Mouse (Mus musculus) embryo, embryonic 9.5 days (tissue): ENCODE data around the gene Evpl.

Source experiments
- DNase-seq: peaks from one replicate; pipeline ENCODE4 v3.0.0-alpha.2; 2017; ENCODE audit errors: extremely low spot score

Evpl gene

GRCm38 (mm10) chr11:116213877-116214510 lies 23.9 kb downstream of the Evpl start:
- DNase-seq: no peak

DNA sequence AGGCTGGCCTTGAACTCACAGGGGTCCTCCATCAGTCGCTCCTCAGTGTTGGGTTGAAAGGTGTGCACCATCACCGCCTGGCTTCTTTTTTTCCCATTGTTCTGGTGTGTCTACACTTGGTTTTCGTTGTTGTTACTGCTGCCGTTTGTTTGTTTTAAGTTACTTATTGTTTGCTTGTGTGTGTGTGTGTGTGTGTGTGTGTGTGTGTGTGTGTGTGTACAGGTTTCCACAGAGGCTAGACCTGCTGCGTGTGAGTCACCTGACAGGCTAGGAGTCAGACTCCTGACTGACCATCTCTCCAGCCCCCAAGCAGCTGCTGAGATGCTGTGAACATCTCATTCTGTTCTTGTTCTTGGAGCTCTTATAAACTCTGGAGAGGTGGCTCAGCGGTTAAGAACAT lies 25.0 kb downstream of the Evpl start:
- no peak for DNase-seq

DNA sequence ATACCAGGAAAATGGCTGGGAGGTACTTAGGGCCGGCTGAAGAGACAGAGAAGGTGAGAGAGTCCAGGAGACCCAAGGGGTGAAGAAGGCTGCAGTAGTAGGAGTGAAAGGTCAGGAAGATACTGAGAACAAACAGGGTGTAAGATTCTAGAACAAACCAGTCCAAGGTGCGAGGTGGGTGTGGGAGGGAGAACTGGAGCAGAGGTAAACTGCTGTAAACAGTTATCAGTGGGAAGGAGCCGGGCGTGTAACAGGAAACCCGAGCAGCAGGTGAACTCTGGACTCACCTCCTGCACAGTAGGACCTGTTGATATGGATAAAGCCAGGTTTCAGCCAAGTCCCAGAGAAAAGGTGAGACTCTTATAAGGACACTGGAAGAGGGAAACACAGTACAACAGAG lies 27.2 kb downstream of the Evpl start:
- DNase-seq: no peak

DNA sequence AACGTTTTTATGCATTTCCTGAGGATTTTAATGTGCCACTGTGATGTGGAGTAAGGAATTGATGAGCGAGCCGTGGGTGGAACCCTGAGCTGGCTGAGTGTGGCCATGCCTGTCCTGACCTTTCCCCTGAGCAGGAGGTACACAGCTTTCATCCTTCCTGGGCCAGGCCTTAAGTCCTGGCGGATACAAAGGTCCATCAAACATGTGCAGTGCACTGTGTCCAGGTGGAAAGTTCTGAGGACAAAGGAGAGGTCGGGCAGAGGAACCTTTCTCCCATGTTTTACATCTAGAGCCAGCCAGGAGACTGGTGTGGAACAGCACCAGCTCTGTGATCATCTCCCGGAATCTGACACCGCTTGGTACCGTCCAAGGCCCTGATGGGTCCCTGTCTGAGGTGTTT lies 28.6 kb downstream of the Evpl start:
- no peak for DNase-seq

DNA sequence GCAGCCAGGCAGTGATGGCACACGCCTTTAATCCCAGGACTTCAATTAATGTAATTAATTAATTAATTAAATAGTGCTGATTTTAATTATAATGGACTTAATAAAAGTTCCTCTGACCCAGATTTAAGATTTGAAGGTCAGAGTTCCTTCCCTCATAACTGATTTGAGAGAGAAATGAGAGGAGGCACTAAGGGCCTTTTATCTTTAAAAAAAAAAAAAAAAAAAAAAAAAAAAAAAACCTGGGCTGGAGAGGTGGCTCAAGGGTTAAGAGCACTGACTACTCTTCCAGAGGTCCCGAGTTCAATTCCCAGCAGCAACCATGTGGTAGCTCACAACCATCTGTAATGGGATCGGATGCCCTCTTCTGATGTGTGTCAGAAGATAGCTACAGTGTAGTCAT lies 29.2 kb downstream of the Evpl start:
- DNase-seq: no peak

- no peak for DNase-seq
Observed at GRCm38 (mm10) chr11:116206678-116207077, 31.2 kb downstream of the Evpl start.

DNA sequence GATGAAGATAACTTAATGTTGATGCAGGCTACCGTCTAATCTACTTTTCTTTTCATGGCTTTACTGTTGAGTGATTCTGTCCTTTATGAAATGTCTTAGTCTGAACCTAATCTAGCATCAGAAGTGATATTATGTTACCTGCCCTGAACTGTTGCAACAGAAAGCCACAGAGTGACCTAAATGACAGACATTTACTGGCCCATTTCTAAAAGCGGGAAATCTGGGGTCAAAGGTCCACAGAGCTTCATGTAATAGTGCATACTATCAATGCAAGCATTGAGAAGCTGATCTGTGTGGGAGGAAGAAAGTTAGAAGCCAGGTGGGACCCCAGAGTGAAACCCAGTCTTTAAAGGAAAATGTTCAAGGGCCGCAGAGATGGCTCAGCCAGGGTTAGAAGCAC lies 34.7 kb downstream of the Evpl start:
- no peak for DNase-seq

GRCm38 (mm10) chr11:116201151-116201550 lies 36.7 kb downstream of the Evpl start:
- no peak for DNase-seq

- DNase-seq: peak; percentile 99
Observed at GRCm38 (mm10) chr11:116198639-116199531, 39.0 kb downstream of the Evpl start, which contains the start of the genes Ten1 and Acox1. Gene Ten1, plus strand, starts transcription at chr11:116198855. Gene Acox1, minus strand, starts transcription at chr11:116199045.

DNA sequence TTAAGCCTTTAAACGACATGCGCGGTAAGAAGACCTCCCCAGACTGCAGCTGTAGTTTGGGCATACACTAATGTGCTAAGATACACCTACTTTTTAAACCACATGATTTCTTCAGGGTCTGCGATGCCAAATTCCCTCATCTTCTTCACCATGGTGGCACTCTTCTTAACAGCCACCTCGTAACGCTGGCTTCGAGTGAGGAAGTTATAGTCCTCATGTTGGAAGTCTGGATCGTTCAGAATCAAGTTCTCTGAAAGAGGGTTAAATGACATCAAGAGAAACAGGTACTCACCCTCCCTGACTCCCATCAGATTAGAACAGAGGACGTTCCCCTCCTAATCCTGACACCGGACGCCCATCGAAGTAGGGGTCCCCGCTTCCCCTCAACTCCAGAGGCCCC lies 39.7 kb downstream of the Evpl start:
- no peak for DNase-seq

- DNase-seq: no peak
Observed at GRCm38 (mm10) chr11:116197584-116197906, 40.3 kb downstream of the Evpl start.

- no peak for DNase-seq
Observed at GRCm38 (mm10) chr11:116196866-116197583, 40.9 kb downstream of the Evpl start.

GRCm38 (mm10) chr11:116196336-116196735 lies 41.5 kb downstream of the Evpl start:
- DNase-seq: no peak

DNA sequence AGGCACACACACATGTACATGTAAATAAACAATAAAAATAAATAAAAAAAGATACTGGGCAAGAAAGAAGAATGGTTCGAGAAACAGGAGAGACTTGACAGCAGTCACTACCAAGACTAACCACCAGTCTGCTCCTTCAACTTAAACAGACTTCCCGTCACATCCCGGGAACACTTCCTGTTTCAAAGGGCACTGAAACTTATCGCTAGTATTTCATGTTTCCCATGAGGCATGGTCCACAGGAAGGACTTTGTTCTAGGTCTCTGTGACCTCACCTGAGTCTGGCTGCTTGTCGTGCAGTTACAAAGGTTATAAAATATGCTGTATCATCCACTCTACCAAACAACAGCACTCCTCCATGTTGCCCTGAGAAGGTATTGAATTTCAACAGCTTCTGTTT lies 42.6 kb downstream of the Evpl start:
- no peak for DNase-seq

GRCm38 (mm10) chr11:116194619-116195018 lies 43.3 kb downstream of the Evpl start:
- DNase-seq: no peak

DNA sequence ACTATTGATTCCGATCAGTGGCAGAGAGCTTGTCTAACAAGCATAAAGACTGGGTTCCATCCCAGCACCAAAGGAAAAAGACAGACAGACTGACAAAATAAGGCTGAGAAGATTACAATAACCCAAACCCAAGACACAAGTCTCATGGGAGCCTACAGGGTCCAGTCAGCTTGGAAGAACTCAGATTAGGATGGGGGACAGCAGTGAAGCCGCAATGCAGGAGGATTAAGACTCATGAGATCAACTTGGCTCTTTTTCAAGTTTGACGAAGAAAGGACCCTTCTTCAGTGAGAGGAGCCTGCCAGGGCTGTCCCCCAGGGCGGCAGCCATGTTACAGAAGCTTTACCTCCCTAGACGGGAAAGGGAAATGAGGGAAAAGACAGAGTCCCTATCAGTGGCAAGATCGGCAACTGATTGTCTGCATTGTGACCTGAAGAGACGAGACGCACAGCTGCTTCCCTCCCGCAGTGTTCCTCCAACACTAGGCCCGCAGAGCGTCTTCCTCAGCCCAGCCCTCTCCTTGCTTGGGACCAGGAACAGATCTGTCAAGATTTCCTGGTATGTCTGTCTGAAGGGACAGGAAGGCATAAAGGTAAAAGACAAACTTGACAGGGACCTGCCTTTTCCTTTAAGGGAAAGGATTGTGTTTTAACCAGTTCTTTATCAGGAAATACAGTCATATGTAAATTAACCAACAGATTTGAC lies 50.5 kb downstream of the Evpl start:
- no peak for DNase-seq

DNA sequence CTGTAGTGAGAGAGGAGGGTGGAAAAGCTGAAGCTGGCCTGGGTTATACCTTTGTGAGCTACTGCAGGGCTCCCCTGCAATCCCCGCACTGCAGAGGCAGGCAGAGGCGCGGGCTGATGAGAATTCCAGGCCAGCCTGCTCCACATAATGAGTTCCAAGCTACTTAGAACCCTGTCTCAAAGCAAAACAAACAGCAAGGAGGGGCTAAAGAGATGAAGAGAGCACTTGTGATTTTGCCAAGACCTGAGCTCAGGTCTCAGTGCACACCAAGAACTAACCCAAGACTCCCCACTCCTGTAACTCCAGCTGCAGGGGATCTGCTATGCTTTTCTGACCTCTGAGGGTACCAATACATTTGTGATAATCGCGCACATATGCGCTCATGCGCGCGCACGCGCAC lies 51.5 kb downstream of the Evpl start:
- DNase-seq: no peak

- DNase-seq: no peak
Observed at GRCm38 (mm10) chr11:116185836-116186235, 52.0 kb downstream of the Evpl start.

DNA sequence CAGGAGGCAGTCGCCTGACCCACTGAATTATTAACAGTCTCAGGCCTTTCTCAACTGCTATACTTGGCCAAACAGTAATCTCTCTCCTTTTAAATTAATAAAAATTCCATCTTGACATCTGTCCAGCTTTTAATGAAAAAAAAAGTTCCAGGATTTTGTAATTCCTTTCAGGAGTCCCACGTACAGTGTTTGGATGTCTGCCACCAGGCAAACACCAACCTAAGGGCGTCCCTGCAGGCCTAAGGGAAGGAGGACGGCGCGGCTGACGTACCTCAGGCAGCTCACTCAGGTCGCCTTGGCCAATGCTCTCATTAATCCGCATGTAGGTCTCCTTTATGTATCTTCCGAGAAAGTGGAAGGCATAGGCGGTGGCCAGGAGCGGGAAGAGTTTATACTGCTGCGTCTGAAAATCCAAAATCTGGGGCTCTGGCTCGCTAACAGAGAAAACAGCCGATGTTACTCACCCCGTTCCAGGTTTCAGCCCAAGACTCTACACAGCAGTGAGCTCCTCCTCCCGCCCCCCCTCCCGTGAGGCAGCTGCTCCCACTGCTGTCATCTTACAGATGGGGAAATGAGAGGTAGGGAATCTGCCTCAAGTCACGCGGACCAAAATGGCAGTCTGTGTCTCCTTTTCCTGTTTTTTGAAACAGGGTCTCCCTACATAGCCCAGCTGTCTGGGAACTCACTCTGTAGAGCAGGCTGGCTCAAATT lies 59.3 kb downstream of the Evpl start:
- no peak for DNase-seq

- DNase-seq: no peak
Observed at GRCm38 (mm10) chr11:116176010-116176409, 61.9 kb downstream of the Evpl start.

DNA sequence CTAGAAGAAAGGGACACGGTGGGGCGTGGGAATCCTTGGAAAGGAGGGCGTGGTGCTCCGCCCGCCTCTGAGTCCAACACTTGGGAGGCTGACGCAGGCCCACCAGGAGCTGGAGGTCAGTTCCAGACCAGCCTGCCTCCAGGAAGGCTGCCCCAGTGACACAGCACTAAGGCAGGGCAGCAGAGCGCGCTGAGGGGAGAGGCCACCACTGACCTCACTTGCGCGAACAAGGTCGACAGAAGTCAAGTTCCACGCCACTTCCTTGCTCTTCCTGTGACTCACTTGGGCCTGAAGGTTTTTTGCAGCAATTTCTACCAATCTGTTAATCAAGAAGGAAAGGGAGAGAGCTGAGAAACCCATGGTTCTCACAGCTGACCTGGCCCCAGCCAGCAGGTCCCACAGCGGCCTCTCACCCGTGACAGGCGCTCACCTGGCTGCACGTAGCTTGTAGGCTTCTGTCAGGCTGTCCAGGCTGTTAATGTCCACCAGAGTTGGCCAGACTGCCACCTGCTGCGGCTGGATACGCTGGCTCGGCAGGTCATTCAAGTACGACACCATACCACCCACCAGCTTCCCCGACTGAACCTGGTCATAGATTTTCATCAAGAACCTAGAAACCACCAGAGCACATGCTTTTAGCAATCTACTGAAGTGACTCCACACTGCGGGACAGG lies 63.0 kb downstream of the Evpl start:
- DNase-seq: no peak
